Mouse (Mus musculus) MEL (cell line): ENCODE measurements around the gene Sbno2. TPM values are rescaled to one million over a fixed set of nuclear protein-coding genes. Genes with fewer than 3 reads are reported as not detected.

Source experiments
- DNase-seq: peaks from one replicate; pipeline ENCODE4 v3.0.0; 2011; ENCODE audit warnings: low read depth, low spot score
- H3K27ac ChIP-seq: 2 replicates; pipeline ENCODE4 v1.5.1; 2012; ENCODE audit warnings: low read depth, mild to moderate bottlenecking, control low read depth, low read length, moderate library complexity; ENCODE audit not compliant: control insufficient read depth
- H3K27me3 ChIP-seq, 2 experiments: fragments of 150-350 bp in 1 of 2; sonication (generic) in 1 of 2; 2 replicates each; pipeline ENCODE4 v1.6.1; 2012; ENCODE audit warnings: low read length in 2 of 2, mild to moderate bottlenecking in 2 of 2, improper control_type of control experiment in 1 of 2, moderate library complexity in 1 of 2; ENCODE audit not compliant: insufficient read depth in 2 of 2, control insufficient read depth in 1 of 2
- H3K36me3 ChIP-seq, 2 experiments: 2 replicates each; pipeline ENCODE4 v1.6.1; 2012 to 2014; ENCODE audit warnings: low read length in 2 of 2, improper control_type of control experiment in 1 of 2, inconsistent platforms in 1 of 2, mild to moderate bottlenecking in 1 of 2; ENCODE audit not compliant: insufficient read depth in 2 of 2, control insufficient read depth in 1 of 2
- H3K4me1 ChIP-seq, 2 experiments: fragments of 150-350 bp in 1 of 2; sonication (generic) in 1 of 2; 2 replicates each; pipeline ENCODE4 v1.6.1; 2012; ENCODE audit warnings: low read length in 2 of 2, improper control_type of control experiment in 1 of 2, mild to moderate bottlenecking in 1 of 2; ENCODE audit not compliant: insufficient read depth in 2 of 2, control insufficient read depth in 1 of 2
- H3K4me3 ChIP-seq, 2 experiments: fragments of 150-350 bp in 1 of 2; sonication (generic) in 1 of 2; 2 replicates each; pipeline ENCODE4 v1.5.1; 2012; ENCODE audit warnings: low read depth in 2 of 2, low read length in 2 of 2, mild to moderate bottlenecking in 2 of 2, moderate library complexity in 2 of 2, control low read depth in 1 of 2, improper control_type of control experiment in 1 of 2; ENCODE audit not compliant: control insufficient read depth in 1 of 2, insufficient read depth in 1 of 2
- H3K79me2 ChIP-seq: 2 replicates; pipeline ENCODE4 v1.6.1; 2012; ENCODE audit warnings: mild to moderate bottlenecking, low read length, moderate library complexity; ENCODE audit not compliant: control insufficient read depth, poor library complexity, insufficient read depth
- H3K9ac ChIP-seq: 2 replicates; pipeline ENCODE4 v1.6.1; 2012; ENCODE audit warnings: low read depth, mild to moderate bottlenecking, control low read depth, low read length, moderate library complexity; ENCODE audit not compliant: control insufficient read depth, poor library complexity, severe bottlenecking
- H3K9me3 ChIP-seq: fragments of 150-350 bp; sonication (generic); replicated peaks from 2 replicates; pipeline ENCODE4 v1.6.1; 2012; ENCODE audit warnings: mild to moderate bottlenecking, low read length, improper control_type of control experiment, moderate library complexity; ENCODE audit not compliant: insufficient read depth
- CHD1 ChIP-seq: IDR thresholded peaks from 2 replicates; pipeline ENCODE4 v1.6.1; 2012; ENCODE audit warnings: low read depth, mild to moderate bottlenecking, inconsistent platforms, low read length, improper control_type of control experiment
- MAX ChIP-seq: IDR thresholded peaks from 2 replicates; pipeline ENCODE4 v1.6.1; 2011; ENCODE audit warnings: low read length, improper control_type of control experiment
- polyA plus RNA-seq, 2 experiments: library from polyadenylated mRNA; stranded (reverse) in 1 of 2; unstranded in 1 of 2; fragments of >175 nt in 1 of 2; fragments of >200 nt in 1 of 2; gene quantifications; 2 replicates each; pipeline versions ENCODE4 v1.2.1 to v1.2.4; 2012; ENCODE audit warnings: low replicate concordance in 2 of 2, low read depth in 1 of 2; ENCODE audit not compliant: insufficient read length in 2 of 2, insufficient read depth in 1 of 2, missing spikeins in 1 of 2
- total RNA-seq: library from RNA; depleted of rRNA; stranded (reverse); fragments of 300-350 nt; gene quantifications from 2 replicates; pipeline ENCODE4 v1.2.3, GENCODE M21; 2012; rRNA removed

The Sbno2 gene
- total and polyA plus RNA-seq, 3 experiments: 15.8 to 29.0 TPM; not detected in 1

GRCm38 (mm10) chr10:80011740-80012139 is 93.6 kb downstream of the Sbno2 start:
- Histone ChIP-seq H3K79me2 (peaks cover 2% of the 10 kb centered on the region), H3K4me1 (peaks cover 0 to 5% of the 10 kb centered on the region in 2 experiments; a peak in 2 of 4 replicates), H3K27me3 (no peaks in the 10 kb centered on the region), H3K27ac (no peak overlapping the region), H3K4me3 (no peak overlapping the region), H3K36me3 (peaks cover 0 to 12% of the 10 kb centered on the region in 2 experiments; a peak in 2 of 4 replicates), H3K9ac (no peak overlapping the region)
- DNase-seq: no peak
- no peak for TF ChIP-seq MAX
- no peak for TF ChIP-seq CHD1
- TF ChIP-seq, all 39 proteins: peak for 0
- no peaks in the 10 kb centered on the region for H3K9me3 ChIP-seq

Other genes starting within 250 kb of the Sbno2 start
Only the 30 nearest of the 34 such genes appear.
- gene Elane, start 219.3 kb downstream of the Sbno2 start, total RNA-seq: not detected in 2 replicates
- gene Elane, start 219.3 kb downstream of the Sbno2 start, polyA plus RNA-seq: under 1 TPM in 1 of 2 experiments, not detected in 1; 0.07 TPM
- gene Cfd, start 214.7 kb downstream of the Sbno2 start, total RNA-seq: not detected in 2 replicates
- gene Cfd, start 214.7 kb downstream of the Sbno2 start, polyA plus RNA-seq: under 1 TPM in 1 of 2 experiments, not detected in 1; 0.21 TPM
- gene Med16, start 196.6 kb downstream of the Sbno2 start, total RNA-seq: 16.6 and 17.3 TPM in 2 replicates
- 10 to 100 TPM in 1 of 2 experiments, not detected in 1; 41.2 TPM for gene Med16, start 196.6 kb downstream of the Sbno2 start, polyA plus RNA-seq
- gene Gm26602, start 194.7 kb downstream of the Sbno2 start, total RNA-seq: 5.2 and 10.2 TPM in 2 replicates
- 1 to 10 TPM in 1 of 2 experiments, not detected in 1; 4.5 TPM for gene Gm26602, start 194.7 kb downstream of the Sbno2 start, polyA plus RNA-seq
- gene Kiss1r, start 188.6 kb downstream of the Sbno2 start, total RNA-seq: 9.1 and 10.8 TPM in 2 replicates
- 10 to 100 TPM in 1 of 2 experiments, not detected in 1; 23.5 TPM for gene Kiss1r, start 188.6 kb downstream of the Sbno2 start, polyA plus RNA-seq
- 22.7 and 29.1 TPM in 2 replicates for gene R3hdm4, start 184.4 kb downstream of the Sbno2 start, total RNA-seq
- gene R3hdm4, start 184.4 kb downstream of the Sbno2 start, polyA plus RNA-seq: 100 to 1,000 TPM in 1 of 2 experiments, not detected in 1; 105 TPM
- 11.8 and 12.5 TPM in 2 replicates for gene Arid3a, start 178.5 kb downstream of the Sbno2 start, total RNA-seq
- gene Arid3a, start 178.5 kb downstream of the Sbno2 start, polyA plus RNA-seq: 10 to 100 TPM in 1 of 2 experiments, not detected in 1; 17.2 TPM
- gene Wdr18, start 145.4 kb downstream of the Sbno2 start, total RNA-seq: 94.5 and 107 TPM in 2 replicates
- 10 to 100 TPM in 1 of 2 experiments, not detected in 1; 89.5 TPM for gene Wdr18, start 145.4 kb downstream of the Sbno2 start, polyA plus RNA-seq
- 0.16 and 0.42 TPM in 2 replicates for gene Grin3b, start 134.9 kb downstream of the Sbno2 start, total RNA-seq
- 1 to 10 TPM in 1 of 2 experiments, not detected in 1; 1.1 TPM for gene Grin3b, start 134.9 kb downstream of the Sbno2 start, polyA plus RNA-seq
- 58.2 and 62.0 TPM in 2 replicates for gene Tmem259, start 121.2 kb downstream of the Sbno2 start, total RNA-seq
- gene Tmem259, start 121.2 kb downstream of the Sbno2 start, polyA plus RNA-seq: 100 to 1,000 TPM in 1 of 2 experiments, not detected in 1; 150 TPM
- 8.7 and 9.1 TPM in 2 replicates for gene Cnn2, start 117.0 kb downstream of the Sbno2 start, total RNA-seq
- gene Cnn2, start 117.0 kb downstream of the Sbno2 start, polyA plus RNA-seq: 10 to 100 TPM in 1 of 2 experiments, not detected in 1; 25.3 TPM
- gene Abca7, start 109.1 kb downstream of the Sbno2 start, total RNA-seq: 7.4 and 7.7 TPM in 2 replicates
- gene Abca7, start 109.1 kb downstream of the Sbno2 start, polyA plus RNA-seq: 10 to 100 TPM in 1 of 2 experiments, not detected in 1; 16.8 TPM
- 25.2 and 26.2 TPM in 2 replicates for gene Arhgap45, start 88.9 kb downstream of the Sbno2 start, total RNA-seq
- gene Arhgap45, start 88.9 kb downstream of the Sbno2 start, polyA plus RNA-seq: 10 to 100 TPM in 1 of 2 experiments, not detected in 1; 53.6 TPM
- gene Polr2e, start 65.8 kb downstream of the Sbno2 start, total RNA-seq: 156 and 169 TPM in 2 replicates
- gene Polr2e, start 65.8 kb downstream of the Sbno2 start, polyA plus RNA-seq: 100 to 1,000 TPM; 258 to 279 TPM
- gene Gpx4, start 58.4 kb downstream of the Sbno2 start, total RNA-seq: 422 and 508 TPM in 2 replicates
- gene Gpx4, start 58.4 kb downstream of the Sbno2 start, polyA plus RNA-seq: 100 to 1,000 TPM in 1 of 2 experiments, not detected in 1; 536 TPM
- 77.8 and 108 TPM in 2 replicates for gene Stk11, start 10.2 kb upstream of the Sbno2 start, total RNA-seq
- 100 to 1,000 TPM in 1 of 2 experiments, not detected in 1; 188 TPM for gene Stk11, start 10.2 kb upstream of the Sbno2 start, polyA plus RNA-seq
- gene Atp5d, start 33.1 kb upstream of the Sbno2 start, total RNA-seq: 308 and 324 TPM in 2 replicates
- 100 to 1,000 TPM; 300 to 657 TPM for gene Atp5d, start 33.1 kb upstream of the Sbno2 start, polyA plus RNA-seq
- gene Cbarp, start 35.3 kb upstream of the Sbno2 start, total RNA-seq: 4.8 and 6.8 TPM in 2 replicates
- 10 to 100 TPM in 1 of 2 experiments, not detected in 1; 19.3 TPM for gene Cbarp, start 35.3 kb upstream of the Sbno2 start, polyA plus RNA-seq
- 8.1 and 8.3 TPM in 2 replicates for gene Midn, start 42.7 kb upstream of the Sbno2 start, total RNA-seq
- 10 to 100 TPM in 1 of 2 experiments, not detected in 1; 26.7 TPM for gene Midn, start 42.7 kb upstream of the Sbno2 start, polyA plus RNA-seq
- gene Cirbp, start 60.4 kb upstream of the Sbno2 start, total RNA-seq: 21.2 and 27.2 TPM in 2 replicates
- gene Cirbp, start 60.4 kb upstream of the Sbno2 start, polyA plus RNA-seq: 10 to 100 TPM in 1 of 2 experiments, not detected in 1; 56.6 TPM
- 16.9 and 17.7 TPM in 2 replicates for gene 1600002K03Rik, start 67.4 kb upstream of the Sbno2 start, total RNA-seq
- 10 to 100 TPM in 1 of 2 experiments, not detected in 1; 11.4 TPM for gene 1600002K03Rik, start 67.4 kb upstream of the Sbno2 start, polyA plus RNA-seq
- gene Efna2, start 73.9 kb upstream of the Sbno2 start, total RNA-seq: 0.12 TPM in 1 of 2 replicates, not detected in the other
- 1 to 10 TPM in 1 of 2 experiments, not detected in 1; 2.8 TPM for gene Efna2, start 73.9 kb upstream of the Sbno2 start, polyA plus RNA-seq
- gene Mum1, start 120.9 kb upstream of the Sbno2 start, total RNA-seq: 34.8 and 35.3 TPM in 2 replicates
- 10 to 100 TPM; 34.0 to 55.2 TPM for gene Mum1, start 120.9 kb upstream of the Sbno2 start, polyA plus RNA-seq
- gene Ndufs7, start 143.6 kb upstream of the Sbno2 start, total RNA-seq: 341 and 377 TPM in 2 replicates
- 100 to 1,000 TPM in 1 of 2 experiments, not detected in 1; 458 TPM for gene Ndufs7, start 143.6 kb upstream of the Sbno2 start, polyA plus RNA-seq
- gene Gamt, start 155.4 kb upstream of the Sbno2 start, total RNA-seq: 4.1 and 6.0 TPM in 2 replicates
- gene Gamt, start 155.4 kb upstream of the Sbno2 start, polyA plus RNA-seq: 1 to 10 TPM in 1 of 2 experiments, not detected in 1; 8.4 TPM
- gene Dazap1, start 155.9 kb upstream of the Sbno2 start, total RNA-seq: 159 and 166 TPM in 2 replicates
- 100 to 1,000 TPM in 1 of 2 experiments, not detected in 1; 236 TPM for gene Dazap1, start 155.9 kb upstream of the Sbno2 start, polyA plus RNA-seq
- 3,963 and 4,320 TPM in 2 replicates for gene Rps15, start 186.9 kb upstream of the Sbno2 start, total RNA-seq
- gene Rps15, start 186.9 kb upstream of the Sbno2 start, polyA plus RNA-seq: 1,000 to 10,000 TPM; 1,331 to 3,905 TPM
- 0.39 and 0.58 TPM in 2 replicates for gene Apc2, start 190.4 kb upstream of the Sbno2 start, total RNA-seq
- gene Apc2, start 190.4 kb upstream of the Sbno2 start, polyA plus RNA-seq: 1 to 10 TPM in 1 of 2 experiments, not detected in 1; 1.2 TPM
- 68.9 and 81.5 TPM in 2 replicates for gene 2310011J03Rik, start 215.0 kb upstream of the Sbno2 start, total RNA-seq
- gene 2310011J03Rik, start 215.0 kb upstream of the Sbno2 start, polyA plus RNA-seq: 10 to 100 TPM in 1 of 2 experiments, not detected in 1; 65.7 TPM
- 6.1 and 6.5 TPM in 2 replicates for gene Pcsk4, start 223.9 kb upstream of the Sbno2 start, total RNA-seq
- gene Pcsk4, start 223.9 kb upstream of the Sbno2 start, polyA plus RNA-seq: 10 to 100 TPM in 1 of 2 experiments, not detected in 1; 23.1 TPM